Mouse (Mus musculus) splenic B cell, adult 2 months (primary cell): ENCODE measurements around the gene Slc37a1.
A peak's percentile ranks its signal among the peaks of the same experiment; 100 is the strongest.

Source experiments
- DNase-seq: peaks from one replicate; pipeline ENCODE4 v3.0.0-alpha.2; 2011; ENCODE audit warnings: low read depth, low spot score
- H3K27me3 ChIP-seq: 2 replicates; pipeline ENCODE4 v1.6.1; 2012; ENCODE audit warnings: mild to moderate bottlenecking, low read length, moderate library complexity, mixed read lengths; ENCODE audit not compliant: control insufficient read depth, poor library complexity, insufficient read depth, severe bottlenecking
- H3K36me3 ChIP-seq: 2 replicates; pipeline ENCODE4 v1.6.1; 2012; ENCODE audit warnings: mild to moderate bottlenecking, low read length, moderate library complexity, mixed read lengths; ENCODE audit not compliant: control insufficient read depth, poor library complexity, insufficient read depth, severe bottlenecking

Gene Slc37a1

DNA sequence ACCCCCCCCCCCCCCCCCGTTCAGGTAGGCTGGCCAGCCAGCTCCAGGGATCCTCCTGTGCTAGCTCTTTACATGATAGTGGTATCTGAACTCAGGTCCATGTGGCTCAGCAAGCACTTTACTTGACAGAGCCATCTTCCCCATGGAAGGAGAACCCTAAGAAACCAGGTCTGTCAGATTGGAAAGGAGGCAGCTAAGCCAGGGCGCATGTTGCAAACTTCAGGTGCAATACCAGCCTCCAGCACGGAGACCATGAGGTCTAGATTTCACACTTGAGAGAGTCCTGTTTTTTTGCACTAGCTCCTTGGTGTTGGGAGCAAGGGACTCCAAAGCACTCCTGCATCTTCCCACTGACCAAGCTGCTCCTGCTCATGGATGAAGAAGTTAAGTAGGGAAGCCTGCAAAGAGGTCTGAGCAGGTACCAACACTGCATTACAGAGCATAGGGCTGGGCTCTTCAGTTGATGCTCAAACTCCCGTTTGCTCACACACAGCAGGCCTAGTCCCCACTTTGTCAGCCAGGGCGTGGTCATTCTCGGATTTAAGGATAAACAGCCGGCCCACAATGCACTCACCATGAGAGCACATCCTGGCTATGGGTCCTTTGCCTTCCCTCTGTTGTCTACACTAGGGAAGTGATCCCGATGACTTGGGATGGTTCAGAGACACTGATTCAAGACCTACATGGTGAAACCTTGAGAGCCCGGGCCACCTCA, 10.2 kb upstream of the Slc37a1 start:
- Histone ChIP-seq H3K36me3 (no peaks in the 10 kb centered on the region), H3K27me3 (no peaks in the 10 kb centered on the region)
- DNase-seq, result no peak

GRCm38 (mm10) chr17:31276922-31277918, 9.4 kb upstream of the Slc37a1 start, which contains the start of gene Rsph1:
Gene Rsph1 (minus strand): TSS chr17:31277383.
- no peaks in the 10 kb centered on the region for H3K27me3 ChIP-seq
- H3K36me3 ChIP-seq, result no peaks in the 10 kb centered on the region
- peak; percentile 85 for DNase-seq

DNA sequence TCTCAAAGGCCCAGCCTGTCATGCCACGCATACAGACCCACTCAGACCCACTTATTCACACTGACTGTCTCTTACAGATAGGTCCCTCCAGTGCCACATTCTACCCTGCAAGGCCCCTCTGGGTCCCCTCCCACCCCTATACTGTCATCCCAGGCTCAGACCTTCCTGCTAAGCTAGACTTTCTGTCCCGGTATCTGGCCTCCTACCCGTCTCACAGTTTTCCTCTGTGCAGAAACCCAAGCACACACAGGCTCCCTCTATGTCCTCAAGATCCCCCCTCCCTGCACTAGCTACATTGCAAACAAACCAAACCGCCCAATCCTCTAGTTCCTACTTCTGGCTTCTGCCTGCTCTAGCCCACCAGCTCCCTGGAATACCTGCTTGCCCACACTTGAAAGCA, 8.7 kb upstream of the Slc37a1 start:
- H3K27me3 ChIP-seq, result no peaks in the 10 kb centered on the region
- no peak for DNase-seq
- no peaks in the 10 kb centered on the region for H3K36me3 ChIP-seq

- Histone ChIP-seq H3K36me3 (no peaks in the 10 kb centered on the region), H3K27me3 (no peaks in the 10 kb centered on the region)
- no peak for DNase-seq
Observed at GRCm38 (mm10) chr17:31279541-31279940, 7.1 kb upstream of the Slc37a1 start.

- no peak for DNase-seq
- H3K36me3 ChIP-seq, result no peaks in the 10 kb centered on the region
Observed at GRCm38 (mm10) chr17:31280269-31280668, 6.3 kb upstream of the Slc37a1 start.

GRCm38 (mm10) chr17:31281830-31282686, 4.5 kb upstream of the Slc37a1 start:
- DNase-seq, result no peak
- Histone ChIP-seq H3K27me3 (no peaks in the 10 kb centered on the region), H3K36me3 (no peaks in the 10 kb centered on the region)

More at GRCm38 (mm10) chr17:31280269-31280668, 6.3 kb upstream of the Slc37a1 start:
- no peaks in the 10 kb centered on the region for H3K27me3 ChIP-seq

DNA sequence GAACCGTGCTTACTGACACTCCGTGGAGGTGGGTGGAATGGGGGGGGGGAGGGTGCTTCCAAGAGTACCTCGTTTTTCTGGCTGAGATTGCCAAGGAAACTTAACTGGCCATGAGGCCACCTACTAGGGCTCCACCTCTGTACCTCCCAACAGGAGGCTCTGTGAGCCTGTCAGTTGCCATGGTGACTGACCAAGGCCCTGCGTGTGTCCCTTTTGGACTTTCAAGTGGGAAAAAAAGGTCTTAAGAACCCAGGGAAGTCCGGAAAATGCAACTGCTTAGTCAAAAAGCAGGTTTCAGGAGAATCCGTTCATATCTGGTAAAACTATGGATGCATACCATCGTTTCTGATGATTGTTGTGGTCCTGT, 3.9 kb upstream of the Slc37a1 start:
- Histone ChIP-seq H3K36me3 (no peaks in the 10 kb centered on the region), H3K27me3 (no peaks in the 10 kb centered on the region)
- no peak for DNase-seq

DNA sequence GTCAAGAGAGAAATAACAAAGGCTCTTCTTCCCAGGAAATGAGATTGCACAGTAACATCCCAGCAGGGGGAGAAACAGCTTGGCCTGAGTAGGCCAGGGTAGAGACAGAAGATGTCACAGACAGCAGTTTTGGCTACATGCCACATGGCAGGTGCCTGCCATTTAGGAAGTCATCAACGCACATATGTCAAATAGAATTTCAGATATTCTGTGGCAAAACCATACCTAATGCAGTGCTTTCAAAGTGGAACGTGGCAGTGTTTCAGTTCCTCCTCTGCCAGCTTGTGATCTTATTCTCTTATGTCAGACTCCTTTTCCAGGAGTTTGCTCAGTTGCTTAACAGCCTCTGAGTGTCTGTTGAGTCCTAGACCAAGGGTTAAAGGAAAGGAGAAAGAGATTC, 725 bp upstream of the Slc37a1 start:
- Histone ChIP-seq H3K36me3 (no peaks in the 10 kb centered on the region), H3K27me3 (no peaks in the 10 kb centered on the region)
- peak; percentile 71 for DNase-seq

GRCm38 (mm10) chr17:31287216-31287615, 624 bp downstream of the Slc37a1 start:
- DNase-seq, result no peak
- H3K36me3 ChIP-seq, result no peaks in the 10 kb centered on the region
- H3K27me3 ChIP-seq, result no peaks in the 10 kb centered on the region

GRCm38 (mm10) chr17:31288999-31289726, 2.6 kb downstream of the Slc37a1 start:
- no peaks in the 10 kb centered on the region for H3K27me3 ChIP-seq
- H3K36me3 ChIP-seq, result no peaks in the 10 kb centered on the region
- peak; percentile 36 for DNase-seq

- no peaks in the 10 kb centered on the region for H3K27me3 ChIP-seq
- no peak for DNase-seq
Observed at GRCm38 (mm10) chr17:31290311-31290710, 3.7 kb downstream of the Slc37a1 start.

GRCm38 (mm10) chr17:31290859-31291258, 4.3 kb downstream of the Slc37a1 start:
- Histone ChIP-seq H3K27me3 (no peaks in the 10 kb centered on the region), H3K36me3 (no peaks in the 10 kb centered on the region)
- no peak for DNase-seq

More at GRCm38 (mm10) chr17:31290311-31290710, 3.7 kb downstream of the Slc37a1 start:
- no peaks in the 10 kb centered on the region for H3K36me3 ChIP-seq

- Histone ChIP-seq H3K36me3 (no peaks in the 10 kb centered on the region), H3K27me3 (no peaks in the 10 kb centered on the region)
- peak; percentile 75 for DNase-seq
Observed at GRCm38 (mm10) chr17:31294363-31295214, 8.0 kb downstream of the Slc37a1 start.
